Mouse (Mus musculus) monocyte, adult 2 months (primary cell): ENCODE measurements at regions not wholly inside any gene's neighbourhood (a gene's known extent, or its start where the extent isn't known, plus 50 kb on each side); places are given as distances from the start of the nearest gene placed in this dataset.
A peak's percentile ranks its signal among the peaks of the same experiment; 100 is the strongest.

Source experiments
- DNase-seq, 2 experiments: peaks; one replicate each; pipeline ENCODE4 v3.0.0; 2022; ENCODE audit warnings: low spot score in 2 of 2, low read depth in 1 of 2

DNA sequence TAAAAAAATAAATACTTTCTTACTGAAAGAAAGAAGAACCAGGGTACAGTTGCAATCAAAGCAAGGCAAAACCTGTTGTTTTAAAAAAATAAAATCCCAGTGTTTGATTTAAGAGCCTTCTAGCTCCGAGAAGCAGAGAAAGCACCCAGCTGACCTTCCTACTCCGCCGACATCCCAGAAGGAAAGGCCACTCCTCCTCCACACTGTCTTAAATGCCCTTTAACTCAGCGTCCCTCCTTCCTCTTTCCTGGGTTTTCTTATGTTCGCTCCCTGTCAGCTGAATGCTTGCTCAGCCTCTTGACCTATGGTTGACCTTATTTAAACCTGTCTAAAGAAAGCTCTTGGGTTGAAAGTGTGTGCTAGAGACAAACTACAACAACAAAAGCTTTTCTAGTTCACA, 79.1 kb downstream of the Sptssa start:
- no peak for DNase-seq

DNA sequence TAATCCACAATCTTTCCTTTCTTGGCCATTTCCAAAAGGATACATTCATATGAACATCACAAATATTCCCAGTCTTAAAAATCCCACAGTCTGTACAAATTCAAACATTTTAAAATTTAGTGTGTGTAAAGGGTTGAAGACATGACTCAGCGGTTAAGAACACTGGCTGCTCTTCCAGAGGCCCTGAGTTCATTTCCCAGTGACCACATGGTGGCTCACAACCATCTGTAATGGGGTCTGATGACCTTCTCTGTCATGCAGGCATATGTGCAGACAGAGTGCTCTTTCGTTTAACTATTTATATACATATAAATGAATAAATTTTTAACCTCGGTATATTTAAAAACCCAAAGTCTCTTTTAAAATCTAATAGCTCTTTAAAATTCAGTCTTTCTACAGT, 79.6 kb downstream of the Sptssa start:
- no peak for DNase-seq

DNA sequence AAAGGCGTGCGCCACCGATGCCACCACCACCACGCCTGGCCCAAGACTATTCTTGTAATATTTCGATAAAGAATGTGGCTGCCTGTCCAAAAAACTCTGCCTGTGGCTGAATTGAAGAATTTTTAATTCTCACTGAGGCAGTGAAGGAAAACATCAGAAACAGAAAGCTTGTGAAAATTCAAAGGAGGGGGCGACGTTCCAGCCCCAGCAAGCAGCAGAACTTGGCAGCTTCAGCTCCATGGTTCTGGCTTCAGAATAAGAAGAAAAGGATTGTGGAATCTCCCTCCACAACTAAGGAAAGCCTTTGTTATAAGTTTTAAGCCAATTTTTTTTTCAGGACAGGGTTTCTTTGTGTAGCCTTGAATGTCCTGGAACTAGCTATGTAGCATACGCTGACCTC, 83.5 kb downstream of the Sptssa start:
- DNase-seq, result no peak

DNA sequence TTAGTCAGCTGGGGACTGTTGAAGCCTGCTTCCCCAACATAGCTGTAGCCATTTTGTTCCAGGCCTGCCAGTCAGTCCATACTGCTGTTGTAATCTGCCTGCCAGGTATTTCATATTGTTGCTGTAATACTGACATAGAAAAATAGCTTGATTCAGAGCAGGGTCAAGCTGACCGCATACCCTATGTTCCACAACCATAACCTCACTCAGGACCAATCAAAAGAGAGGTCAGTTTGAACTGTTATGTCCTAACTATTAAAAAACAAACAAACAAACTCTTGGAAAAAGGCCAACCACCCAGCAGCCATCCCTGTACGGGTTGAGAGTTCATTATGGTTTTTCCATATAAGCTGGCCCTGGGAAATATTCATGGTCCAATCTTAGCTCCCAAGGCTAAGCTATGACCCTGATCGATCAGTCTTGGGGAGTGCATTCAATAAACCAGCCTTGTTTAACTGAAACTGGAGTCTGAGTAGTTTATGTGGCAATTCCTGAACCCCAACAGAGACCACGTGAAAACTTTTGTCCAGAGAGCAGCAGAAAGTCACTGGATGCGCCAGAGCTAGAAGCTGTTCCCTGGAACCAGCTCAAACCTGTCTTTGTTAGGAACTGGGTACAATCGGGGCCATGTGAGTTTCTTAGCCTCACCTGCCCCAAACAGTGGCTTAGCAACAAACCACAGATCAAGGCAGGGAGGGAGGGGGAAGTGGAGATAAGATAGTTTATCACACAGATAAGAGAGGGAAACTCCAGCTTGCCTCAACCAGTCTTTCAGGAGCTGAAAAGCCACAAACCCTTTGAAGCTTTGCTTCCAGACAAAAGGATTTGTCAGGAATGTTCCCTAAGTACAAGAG, 88.1 kb downstream of the Sptssa start:
- no peak for DNase-seq

DNA sequence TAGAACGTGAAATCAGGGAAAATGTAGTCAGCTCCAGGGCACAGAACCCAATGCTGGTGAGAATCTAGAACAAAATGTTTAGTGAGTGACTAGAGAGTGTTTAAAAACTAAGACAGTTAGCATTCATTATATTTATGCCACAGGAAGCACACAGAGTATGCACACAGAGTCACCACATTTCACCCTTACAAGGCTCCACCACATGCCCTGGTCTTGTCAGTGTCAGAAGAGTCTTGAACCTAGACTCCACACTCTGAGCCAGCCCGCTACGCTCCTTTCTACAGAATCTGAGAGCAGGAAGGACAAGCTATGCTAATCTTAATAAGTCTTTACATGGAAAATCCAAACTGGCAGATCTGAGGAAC, 89.0 kb downstream of the Sptssa start:
- DNase-seq, result no peak

DNA sequence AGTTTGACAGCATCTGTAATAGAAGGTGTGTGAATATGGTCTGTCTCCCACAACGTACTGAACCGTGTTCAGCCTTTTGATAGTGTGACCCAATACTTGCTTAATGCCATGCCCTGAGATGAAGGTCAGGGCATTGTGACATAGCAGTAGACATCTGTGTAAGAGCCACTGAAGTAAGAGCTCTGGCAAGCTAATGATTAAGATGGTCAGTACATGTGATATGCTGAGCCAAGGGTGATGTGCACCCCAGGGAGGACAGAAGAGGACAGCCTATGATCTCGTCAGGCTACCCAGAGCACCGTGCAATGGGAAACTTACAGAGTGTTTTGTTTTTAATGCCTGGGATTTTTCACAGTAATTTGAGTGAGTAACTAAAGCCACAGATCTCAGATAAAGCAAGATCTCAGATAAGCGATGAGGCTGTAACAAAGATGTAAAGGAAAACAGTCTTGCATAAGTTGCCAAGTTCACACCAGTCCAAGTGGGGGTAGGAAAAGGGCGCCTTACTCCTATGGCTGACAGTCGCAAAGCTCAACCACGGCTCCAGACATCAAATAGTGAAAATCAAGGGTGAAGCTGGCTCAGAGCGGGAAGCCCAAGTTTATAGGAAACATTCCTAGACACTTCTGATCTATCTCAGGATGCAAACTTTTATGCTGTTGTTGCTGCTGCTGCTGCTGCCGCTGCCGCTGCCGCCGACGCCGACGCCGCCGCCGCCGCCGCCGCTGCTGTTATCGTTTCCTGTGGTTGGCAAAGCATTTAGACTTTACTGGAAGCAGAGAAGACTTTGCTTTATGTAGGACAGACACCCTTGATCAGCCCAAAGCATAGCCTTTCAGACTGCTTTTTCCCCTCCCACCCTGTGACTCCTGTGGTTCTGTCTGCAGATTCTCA, 89.6 kb downstream of the Sptssa start:
- no peak for DNase-seq

DNA sequence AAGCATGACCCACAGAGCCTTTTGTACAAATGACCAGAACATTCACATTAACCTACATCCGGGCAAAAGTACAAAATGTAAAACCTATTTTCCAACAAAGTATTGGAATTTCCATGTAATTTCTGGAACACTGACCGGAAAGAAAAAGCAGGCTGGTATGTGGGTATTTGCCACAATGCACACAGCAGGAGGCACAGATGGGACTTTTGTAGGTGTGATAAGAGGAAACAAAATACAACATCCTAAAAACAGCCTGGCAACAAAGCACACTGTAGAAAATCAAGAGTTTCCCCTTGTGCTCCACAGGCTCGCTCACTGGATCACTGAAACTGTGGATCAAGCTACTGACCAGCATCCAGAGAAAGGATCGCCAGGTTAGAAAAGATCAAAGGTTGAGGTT, 94.4 kb downstream of the Sptssa start:
- DNase-seq, result no peak

DNA sequence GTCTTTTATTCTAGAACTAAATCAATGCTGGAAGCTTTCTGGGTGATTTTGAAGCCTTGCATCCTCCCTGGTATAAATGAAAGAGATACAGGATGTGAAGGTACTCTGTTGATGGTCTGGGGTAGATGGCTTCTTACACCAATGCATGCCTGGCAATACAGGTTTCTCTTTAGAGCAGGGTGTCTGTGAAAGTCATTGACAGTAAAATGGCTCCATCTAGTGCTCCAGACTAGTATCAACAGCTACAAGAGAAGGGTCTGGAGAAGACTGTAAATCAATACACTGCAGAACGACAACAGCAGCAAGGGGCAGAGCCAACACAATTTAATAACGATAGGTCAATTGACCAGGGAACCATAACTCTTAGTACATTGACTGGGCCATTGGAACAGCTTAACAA, 98.3 kb downstream of the Sptssa start:
- DNase-seq, result no peak

DNA sequence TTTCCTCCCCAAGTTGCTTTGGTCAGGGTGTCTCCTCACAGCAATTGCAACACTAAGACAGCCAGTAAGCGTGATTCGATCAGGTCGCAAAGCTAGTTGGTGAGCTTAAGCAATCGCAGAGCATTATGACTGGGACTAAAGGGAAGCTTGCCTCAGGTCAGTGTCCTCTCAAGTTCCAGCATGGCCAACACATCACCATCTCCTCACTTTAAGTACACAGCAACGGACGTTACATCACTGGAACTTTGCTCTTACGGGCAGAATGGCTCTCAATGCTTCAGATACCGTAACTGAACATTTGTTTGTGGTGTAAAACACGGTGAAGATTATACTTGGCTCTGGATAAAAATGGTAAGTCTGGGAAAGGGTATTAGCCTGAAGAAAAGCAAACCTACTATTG, 106.7 kb downstream of the Sptssa start:
- DNase-seq, result no peak

DNA sequence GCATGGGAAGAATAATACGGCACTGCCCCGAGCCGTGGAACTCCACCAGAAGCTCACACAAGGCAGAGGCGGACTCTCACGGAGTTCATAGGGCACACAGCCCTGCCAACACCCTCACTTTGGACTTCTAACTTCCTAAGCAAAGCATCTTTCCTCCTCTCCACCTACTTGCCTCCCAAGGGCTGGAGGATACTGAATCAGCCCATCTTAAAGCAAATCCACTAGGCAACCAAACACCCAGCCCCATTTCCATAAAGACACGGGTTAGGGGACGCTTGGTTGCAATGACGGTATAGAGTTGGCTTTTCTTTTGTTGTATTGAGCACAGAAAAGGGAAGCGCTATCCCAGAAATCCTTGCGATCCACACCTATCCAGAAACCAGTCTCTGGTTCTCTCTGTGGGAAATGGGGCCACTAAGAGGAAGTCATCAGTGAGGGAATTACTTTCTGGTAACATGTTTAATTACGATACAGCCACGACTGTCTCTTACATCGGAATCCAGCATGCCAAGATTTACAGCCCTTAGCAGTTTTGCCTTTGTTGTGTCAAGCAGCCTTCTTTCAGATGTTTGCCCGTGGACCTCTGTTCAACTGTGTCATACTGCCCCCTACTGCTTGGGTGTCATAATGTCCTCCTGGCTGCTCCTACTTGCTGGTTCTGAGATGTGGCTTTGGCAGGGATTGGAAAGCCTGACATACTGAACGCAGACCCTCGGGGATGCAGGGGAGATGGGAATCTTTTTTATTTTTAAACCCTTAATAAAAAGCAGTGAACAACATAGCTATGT, 110.4 kb downstream of the Sptssa start:
- DNase-seq, result peak in 1 of 2 experiments; percentile 3

DNA sequence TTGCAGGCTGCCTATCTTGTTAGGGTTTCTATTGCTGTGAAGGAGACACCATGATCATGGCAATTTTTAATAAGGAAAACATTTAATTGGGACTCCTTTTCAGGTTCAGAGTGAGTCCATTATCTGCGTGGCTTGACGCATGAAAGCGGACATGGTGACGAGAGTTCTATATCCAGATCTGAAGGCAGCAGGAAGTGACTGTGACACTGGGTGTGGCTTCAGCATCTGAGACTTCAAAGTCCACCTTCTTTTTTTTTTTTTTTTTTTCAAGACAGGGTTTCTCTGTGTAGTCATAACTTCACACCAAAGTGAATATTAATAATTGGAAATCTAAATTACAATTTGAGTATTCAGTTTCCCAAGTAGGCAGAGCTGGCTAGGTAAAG, 118.1 kb downstream of the Sptssa start:
- DNase-seq, result no peak

DNA sequence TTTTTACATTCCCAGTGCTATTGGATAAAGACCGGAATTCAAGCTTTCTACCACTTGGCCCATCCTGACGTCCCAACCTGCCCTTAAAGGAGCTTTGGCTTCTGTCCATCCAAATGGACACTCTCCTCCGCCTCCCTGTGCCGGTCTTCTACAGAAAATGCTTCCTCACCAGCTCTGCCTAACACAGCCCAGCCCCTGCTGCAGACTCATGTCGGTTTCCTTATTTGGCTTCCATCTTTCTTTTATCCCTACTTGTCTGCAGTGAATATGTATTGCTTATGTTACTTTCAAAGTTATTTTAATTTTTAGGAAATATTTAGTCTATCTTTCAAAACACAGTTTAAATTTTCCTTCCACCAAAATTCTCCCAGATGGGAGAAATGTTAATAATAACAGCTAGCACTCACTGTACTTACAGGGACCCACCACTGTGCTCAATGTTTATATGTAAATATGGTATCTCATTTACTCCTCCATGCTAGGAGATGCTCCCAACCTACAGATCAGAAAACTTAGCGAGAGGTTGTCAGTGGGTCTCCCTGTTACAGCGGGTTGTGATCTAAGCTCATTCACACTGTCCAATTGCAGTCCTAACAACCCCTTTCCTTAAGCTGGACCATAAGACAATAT, 118.6 kb downstream of the Sptssa start:
- DNase-seq, result no peak

DNA sequence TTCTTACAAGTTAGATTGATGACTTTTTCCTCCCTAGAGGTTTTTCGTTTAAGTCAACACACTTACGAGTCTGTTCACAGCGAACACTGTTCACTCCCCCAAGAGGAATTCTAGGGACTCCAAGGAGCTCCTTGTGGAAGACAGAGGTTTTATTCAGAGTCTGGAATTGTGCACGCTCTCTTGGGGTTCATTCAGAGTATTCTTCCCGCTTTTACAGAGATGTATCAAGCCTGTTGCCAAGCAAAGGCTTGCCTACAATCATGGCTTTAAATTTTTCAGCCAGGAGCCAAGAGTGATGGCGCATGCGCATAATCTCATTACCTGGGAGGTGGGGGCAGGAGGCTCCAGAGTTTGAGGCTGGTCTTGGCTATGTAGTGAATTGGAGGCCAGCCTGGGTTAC, 119.4 kb downstream of the Sptssa start:
- DNase-seq, result no peak

DNA sequence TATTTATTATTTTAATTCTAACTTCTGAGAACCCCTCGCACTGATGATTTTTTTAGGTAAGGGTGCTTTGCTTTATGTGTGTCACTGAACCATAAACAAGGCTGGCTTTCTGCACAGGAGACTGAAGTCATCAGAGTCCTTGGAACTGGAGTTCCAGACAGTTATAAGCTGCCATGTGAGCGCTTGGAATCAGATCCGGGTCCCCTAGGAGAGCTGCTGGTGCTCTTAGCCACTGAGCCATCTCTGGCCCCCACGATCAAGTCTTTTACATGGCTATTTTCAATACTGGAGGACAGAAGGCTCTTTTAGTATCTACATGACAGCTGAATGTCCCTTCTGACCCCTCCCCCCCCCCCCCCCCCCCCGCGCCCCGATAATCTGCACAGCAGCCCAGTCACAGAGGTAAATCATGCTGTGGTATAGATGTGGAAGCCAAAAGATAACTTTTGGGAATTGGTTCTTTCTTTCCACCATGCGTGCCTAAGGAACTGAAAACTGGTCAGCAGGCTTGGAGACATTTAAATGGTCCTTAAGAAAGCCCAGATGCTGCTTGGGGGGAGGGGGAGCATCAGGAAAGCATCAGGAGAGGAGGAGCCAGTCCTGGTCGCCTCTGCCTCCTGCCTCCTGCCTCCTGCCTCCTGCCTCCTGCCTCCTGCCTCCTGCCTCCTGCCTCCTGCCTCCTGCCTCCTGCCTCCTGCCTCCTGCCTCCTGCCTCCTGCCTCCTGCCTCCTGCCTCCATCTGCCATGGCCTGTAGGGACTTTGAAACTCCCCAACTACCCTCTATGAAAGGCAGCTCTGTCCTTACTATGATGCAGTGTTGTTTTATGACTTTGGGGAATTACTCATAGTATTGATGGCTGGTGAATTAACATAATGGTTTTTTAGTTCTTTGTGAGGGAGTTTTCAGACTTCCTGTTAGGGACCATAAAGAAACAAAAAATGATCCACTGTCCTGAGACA, 120.5 kb downstream of the Sptssa start:
- no peak for DNase-seq

DNA sequence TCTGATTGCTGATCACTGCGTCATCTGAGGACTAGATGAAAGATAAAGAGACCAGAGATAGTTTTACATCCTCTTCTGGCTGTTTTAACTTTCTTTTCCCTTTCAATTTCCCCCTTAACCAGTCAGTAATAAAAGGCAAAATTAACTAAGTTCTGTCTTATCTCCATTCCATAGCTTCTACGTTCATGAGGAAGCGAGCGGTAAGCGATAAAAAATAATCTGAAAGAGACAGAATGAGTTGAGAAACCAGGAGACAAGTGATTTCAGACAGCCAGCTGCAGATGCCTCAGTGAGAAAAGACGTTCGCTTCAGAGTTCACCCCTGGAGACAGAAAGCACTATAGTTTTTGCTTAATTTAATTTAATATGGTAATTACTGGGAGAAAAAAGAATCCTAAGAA, 121.5 kb downstream of the Sptssa start:
- no peak for DNase-seq

DNA sequence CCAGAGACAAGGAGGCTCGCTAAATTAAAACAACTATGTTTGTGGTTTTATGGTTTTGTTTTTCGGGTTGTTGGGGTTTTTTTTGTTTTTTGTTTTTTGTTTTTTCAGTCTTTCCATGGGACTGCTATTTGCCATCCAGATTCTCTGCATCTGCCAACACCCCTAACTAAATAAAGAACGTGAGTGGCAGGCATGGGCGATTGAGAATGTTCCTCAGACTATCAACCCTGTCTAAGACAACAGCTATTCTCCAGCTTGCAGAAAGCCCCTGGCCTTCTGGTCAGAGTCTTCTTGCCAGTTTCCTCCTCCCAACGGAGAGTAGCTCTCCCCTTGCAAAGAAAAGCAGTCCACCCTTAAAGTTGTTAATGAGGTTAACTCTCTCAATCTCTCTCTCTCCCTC, 123.2 kb downstream of the Sptssa start:
- DNase-seq, result no peak

DNA sequence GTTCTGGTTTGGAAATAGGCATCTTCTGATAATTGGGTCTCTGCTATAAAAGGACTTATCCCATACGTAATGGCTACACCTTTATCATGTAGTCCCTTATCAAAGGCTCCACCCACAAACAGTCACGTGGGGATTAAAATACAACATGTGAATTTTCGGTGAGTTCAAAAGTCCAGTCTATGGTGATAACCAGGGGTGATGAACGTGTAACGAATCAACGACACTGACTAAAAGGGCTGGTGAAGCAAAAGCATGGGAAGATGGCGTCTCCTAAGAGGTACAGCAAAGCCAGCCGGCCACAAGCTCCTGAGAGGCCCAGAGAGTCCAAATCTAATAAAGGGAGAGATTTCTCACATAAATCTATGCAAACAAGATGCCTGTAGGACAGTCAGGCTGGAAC, 124.3 kb downstream of the Sptssa start:
- DNase-seq, result no peak

DNA sequence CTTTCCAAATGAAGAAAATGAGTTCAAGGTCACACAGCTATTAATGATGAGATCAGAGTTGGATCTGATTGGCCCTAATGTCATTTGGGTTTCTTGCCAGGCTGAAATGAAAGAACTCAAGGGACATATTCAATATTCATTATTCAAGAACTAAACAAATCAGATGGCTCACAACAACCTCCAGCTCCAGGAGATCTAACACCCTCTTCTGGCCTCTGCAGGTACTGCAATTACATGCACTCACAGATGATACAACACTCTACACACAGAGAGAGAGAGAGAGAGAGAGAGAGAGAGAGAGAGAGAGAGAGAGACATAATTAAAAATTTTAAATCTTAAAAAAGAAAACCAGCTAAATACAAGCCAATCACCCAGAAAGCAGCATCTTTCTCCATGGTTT, 128.3 kb downstream of the Sptssa start:
- DNase-seq, result no peak

DNA sequence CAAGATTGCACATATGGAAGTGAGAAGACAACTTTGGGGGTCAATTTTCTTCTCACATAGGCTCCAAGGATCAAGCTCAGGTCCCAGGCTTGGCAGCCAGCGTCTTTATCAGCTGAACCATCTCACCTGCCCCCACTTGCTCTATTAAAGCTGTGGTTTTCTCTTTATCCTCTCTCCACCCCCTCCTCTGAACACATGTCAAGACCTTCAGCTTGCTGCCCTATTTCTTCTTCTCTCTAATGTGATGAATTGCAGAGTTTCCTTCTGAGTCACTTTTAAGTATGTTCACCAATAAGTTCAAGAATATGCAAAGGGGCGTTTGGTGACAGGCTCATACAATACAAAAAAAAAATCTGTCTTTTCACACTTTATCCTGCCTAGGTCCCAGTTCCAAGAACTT, 128.8 kb downstream of the Sptssa start:
- DNase-seq, result no peak

DNA sequence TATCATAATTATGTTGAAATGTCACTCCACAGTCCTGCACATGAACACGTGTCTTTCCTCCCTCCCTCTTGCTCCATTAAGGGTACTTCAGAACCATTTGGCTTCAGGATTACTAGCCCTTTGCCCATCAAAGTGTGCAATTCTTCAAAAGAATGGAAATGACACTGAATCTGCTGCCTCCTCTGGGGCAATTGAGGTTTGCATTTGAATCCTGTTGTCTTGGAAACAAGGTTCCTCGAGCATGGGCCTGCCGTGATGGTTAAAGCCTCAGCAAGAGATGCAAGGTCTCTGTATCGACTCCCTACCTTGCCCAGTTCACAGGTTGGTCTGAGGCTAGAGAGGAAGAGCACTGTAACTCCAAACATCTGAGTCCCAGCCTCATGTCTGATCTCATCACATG, 136.0 kb downstream of the Sptssa start:
- no peak for DNase-seq
